Mouse (Mus musculus): Measurements from ENCODE around the gene Gm10271.
A peak's percentile ranks its signal among the peaks of the same experiment; 100 is the strongest.

The Gm10271 gene

GRCm38 (mm10) chr10:116972509-116972908, at the start of gene Gm10271:
Gm10271 (minus strand) TSS chr10:116972609.
- no peak for TF ChIP-seq GATA4 (IDR thresholded peaks at IDR 0.05; ENCODE audit: insufficient replicate concordance, low read length)

DNA sequence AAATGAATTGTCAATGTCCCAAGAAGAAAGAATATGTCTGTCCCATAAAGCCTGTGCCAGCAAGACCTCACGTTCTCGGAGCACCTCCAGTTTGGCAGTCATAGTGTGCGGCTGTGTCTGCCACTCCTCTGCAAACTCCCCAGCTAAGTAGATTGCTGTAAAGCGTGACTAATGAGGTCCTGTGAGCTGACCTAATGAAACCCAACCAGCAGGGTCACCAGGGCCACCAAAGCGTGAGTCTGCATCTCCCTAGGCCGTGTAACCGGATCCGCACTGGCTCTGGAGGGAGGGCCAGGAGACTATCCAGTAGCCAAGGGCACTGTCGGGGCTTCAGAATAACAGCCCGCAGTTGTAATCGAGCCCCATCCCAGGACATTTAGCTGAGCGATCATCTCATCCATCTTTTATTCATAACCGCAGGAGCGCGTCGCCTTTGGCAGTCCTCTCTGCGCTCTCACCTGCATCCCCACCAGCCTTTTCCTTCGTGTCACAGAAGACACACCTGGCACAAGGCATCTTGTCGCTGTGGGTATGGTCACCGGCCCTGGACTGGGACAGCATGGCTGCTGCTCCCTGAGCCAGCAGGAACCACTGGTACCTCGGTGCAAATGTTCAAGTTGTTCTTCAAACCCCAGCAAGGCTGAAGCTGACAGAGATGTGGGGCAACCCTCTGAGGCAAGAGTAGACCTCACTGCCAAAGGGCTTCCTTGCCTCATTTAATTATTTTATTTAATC, 48.8 kb upstream of the Gm10271 start:
- no peak for TF ChIP-seq GATA4 (IDR thresholded peaks at IDR 0.05; ENCODE audit: insufficient replicate concordance, low read length)

GRCm38 (mm10) chr10:117018281-117018840, 46.0 kb upstream of the Gm10271 start:
- TF ChIP-seq GATA4 (IDR thresholded peaks at IDR 0.05; ENCODE audit: insufficient replicate concordance, low read length): no peak

- no peak for TF ChIP-seq GATA4 (IDR thresholded peaks at IDR 0.05; ENCODE audit: insufficient replicate concordance, low read length)
Measured at GRCm38 (mm10) chr10:117014565-117014964, 42.2 kb upstream of the Gm10271 start.

GRCm38 (mm10) chr10:117013689-117014390, 41.4 kb upstream of the Gm10271 start:
- TF ChIP-seq GATA4 (IDR thresholded peaks at IDR 0.05; ENCODE audit: insufficient replicate concordance, low read length): no peak

DNA sequence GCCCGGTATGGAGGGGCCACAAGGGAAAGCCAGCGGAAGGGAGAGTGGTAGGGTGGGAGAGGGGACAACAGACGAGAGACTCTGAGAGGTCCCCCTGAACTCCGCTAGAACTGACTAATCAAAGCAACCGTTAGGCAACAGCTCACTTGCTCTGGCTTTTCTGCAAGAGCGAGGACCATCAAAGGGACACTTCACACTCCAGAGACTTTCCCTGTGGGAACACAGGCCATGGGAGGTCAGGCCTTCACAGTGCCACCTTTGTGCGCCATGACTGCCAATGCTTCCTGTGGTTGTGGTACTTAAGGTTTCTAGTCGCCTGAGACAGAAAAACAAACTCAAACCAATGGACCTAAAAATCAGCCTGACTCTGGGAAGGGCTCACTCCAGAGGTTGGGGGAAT, 38.6 kb upstream of the Gm10271 start:
- no peak for TF ChIP-seq GATA4 (IDR thresholded peaks at IDR 0.05; ENCODE audit: insufficient replicate concordance, low read length)

DNA sequence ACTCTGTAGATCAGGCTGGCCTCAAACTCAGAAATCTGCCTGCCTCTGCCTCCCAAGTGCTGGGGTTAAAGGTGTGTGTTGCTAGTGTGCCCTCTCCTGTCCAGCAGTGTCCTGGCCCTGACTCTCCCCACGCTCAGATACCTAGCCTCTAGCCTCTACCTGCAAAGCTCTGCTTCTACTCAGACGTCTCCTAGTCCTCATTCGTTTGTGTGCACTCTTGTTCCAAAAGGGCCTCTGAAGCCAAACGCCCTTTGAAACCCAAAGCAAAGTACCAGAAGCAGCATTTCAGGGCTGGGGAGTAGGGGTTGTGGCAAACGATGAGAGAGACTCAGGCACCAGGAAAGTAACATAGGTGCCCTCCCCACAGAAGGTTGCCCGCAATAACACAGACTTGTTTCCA, 37.3 kb upstream of the Gm10271 start:
- TF ChIP-seq GATA4 (IDR thresholded peaks at IDR 0.05; ENCODE audit: insufficient replicate concordance, low read length): no peak

- no peak for TF ChIP-seq GATA4 (IDR thresholded peaks at IDR 0.05; ENCODE audit: insufficient replicate concordance, low read length)
Measured at GRCm38 (mm10) chr10:117005707-117006464, 33.5 kb upstream of the Gm10271 start.

- no peak for TF ChIP-seq GATA4 (IDR thresholded peaks at IDR 0.05; ENCODE audit: insufficient replicate concordance, low read length)
Measured at GRCm38 (mm10) chr10:117004695-117005094, 32.3 kb upstream of the Gm10271 start.

DNA sequence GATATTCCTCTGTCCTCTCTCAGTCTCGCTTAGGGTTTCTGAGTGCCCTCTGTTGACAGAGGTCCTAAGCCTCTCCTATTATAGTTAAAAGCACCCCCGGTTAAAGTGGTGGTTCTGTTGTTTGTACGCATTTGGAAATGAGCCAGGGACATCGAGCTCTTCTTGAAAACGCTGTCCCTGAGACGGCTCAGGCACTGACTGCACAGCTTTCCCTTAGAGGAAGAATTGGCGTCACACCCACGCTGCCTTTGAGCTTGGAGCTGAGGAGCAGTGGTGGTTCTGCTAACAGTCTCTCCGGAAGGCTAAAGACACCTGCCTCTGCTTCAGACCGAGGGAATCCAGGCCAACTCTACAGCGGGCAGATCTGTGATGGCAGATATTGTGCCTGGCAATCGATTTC, 28.6 kb upstream of the Gm10271 start:
- no peak for TF ChIP-seq GATA4 (IDR thresholded peaks at IDR 0.05; ENCODE audit: insufficient replicate concordance, low read length)

GRCm38 (mm10) chr10:116998716-116999455, 26.5 kb upstream of the Gm10271 start:
- TF ChIP-seq GATA4 (IDR thresholded peaks at IDR 0.05; ENCODE audit: insufficient replicate concordance, low read length): no peak

GRCm38 (mm10) chr10:116996236-116996600, 23.8 kb upstream of the Gm10271 start:
- peak; percentile 27; the same call in 1 of the 2 replicates for TF ChIP-seq GATA4 (IDR thresholded peaks at IDR 0.05; ENCODE audit: insufficient replicate concordance, low read length)

- no peak for TF ChIP-seq GATA4 (IDR thresholded peaks at IDR 0.05; ENCODE audit: insufficient replicate concordance, low read length)
Measured at GRCm38 (mm10) chr10:116995584-116996235, 23.3 kb upstream of the Gm10271 start.

GRCm38 (mm10) chr10:116995162-116995561, 22.8 kb upstream of the Gm10271 start:
- no peak for TF ChIP-seq GATA4 (IDR thresholded peaks at IDR 0.05; ENCODE audit: insufficient replicate concordance, low read length)

Measured in liver, adult (tissue).